ENCODE assay signal across 22 mouse cellular contexts in genomic region chr4:62809048-62809447, GRCm38 (mm10).
A peak's percentile ranks its signal among the peaks of the same experiment; 100 is the strongest.
DNase-seq lines count a peak whose midpoint lies in the region; ATAC-seq lines count a peak whose summit lies in the region.
"Had no signal": no experiment of that assay in that cellular context is flagged by ENCODE, and none has a peak within 500 bp of the region (broad histone marks: within the 10 kb centered on the region; RNA-seq: fewer than 3 reads in every experiment).

No protein-coding gene starts in this region.

- no peak overlapping the region for H3K4me3 ChIP-seq in heart, embryonic 12.5 days
- no peak overlapping the region for H3K4me3 ChIP-seq in heart, embryonic 10.5 days
- H3K4me3 ChIP-seq: forebrain, embryonic 10.5 days; forebrain, embryonic 13.5 days; heart, embryonic 13.5 days had no signal

- peaks cover 19% of the 10 kb centered on the region for H3K4me1 ChIP-seq in heart, embryonic 12.5 days (replicated peaks)
- peaks cover 11% of the 10 kb centered on the region for H3K4me1 ChIP-seq in heart, embryonic 10.5 days
- H3K4me1 ChIP-seq: forebrain, embryonic 10.5 days; forebrain, embryonic 13.5 days had no signal

- no peak overlapping the region for H3K9ac ChIP-seq in heart, embryonic 12.5 days
- H3K9ac ChIP-seq: forebrain, embryonic 13.5 days; heart, embryonic 13.5 days; hindbrain, embryonic 14.5 days had no signal

- H3K27me3 ChIP-seq in heart, embryonic 12.5 days (replicated peaks): no peaks in the 10 kb centered on the region
- no peaks in the 10 kb centered on the region for H3K27me3 ChIP-seq in heart, embryonic 10.5 days (ENCODE audit: insufficient read depth, poor library complexity, severe bottlenecking)
- H3K27me3 ChIP-seq: forebrain, embryonic 13.5 days; heart, embryonic 13.5 days had no signal

- no peak overlapping the region for H3K27ac ChIP-seq in heart, embryonic 12.5 days (ENCODE audit: poor library complexity, severe bottlenecking)
- H3K27ac ChIP-seq in heart, embryonic 10.5 days: no peak overlapping the region
- H3K27ac ChIP-seq: forebrain, embryonic 10.5 days; forebrain, embryonic 13.5 days; heart, embryonic 13.5 days; hindbrain, embryonic 14.5 days had no signal

- no peak for ATAC-seq in heart, embryonic 12.5 days (ENCODE audit: insufficient number of reproducible peaks, low FRiP score)
- ATAC-seq: forebrain, embryonic 13.5 days; forebrain, embryonic 16.5 days; intestine, postnatal 0 days had no signal

- WGBS in heart, embryonic 12.5 days: 57% methylated on average over 4 of the region's 4 CpGs
- 74% methylated on average over 4 of the region's 4 CpGs for WGBS in heart, embryonic 10.5 days

- peak; percentile 56 for DNase-seq in heart, adult 11 months
- peak; percentile 30 for DNase-seq in heart, embryonic 10.5 days (ENCODE audit: low spot score)
- no peak for DNase-seq in heart, postnatal 25 days (ENCODE audit: low spot score)
- peak; percentile 3 for DNase-seq in testis, postnatal 10 days (ENCODE audit: low spot score)
- DNase-seq in testis, postnatal 14 days (ENCODE audit: low spot score): no peak
- peak; percentile 29 for DNase-seq in Muller cell, postnatal 12 days (ENCODE audit: inconsistent ontology term)
- DNase-seq in cerebellum, adult 11 months: no peak
- DNase-seq: adrenal gland, adult 2 months; adrenal gland, postnatal 14 days; cerebellum, adult 18-20 months; cerebellum, adult 9-10 months; cerebellum, postnatal 14 days; gastrocnemius, postnatal 10 days; gastrocnemius, postnatal 36 days; kidney, adult 2 months had no signal

- intact Hi-C loops in heart, postnatal 25 days (cut with DNase I): no loop called here

- H3K9me3 ChIP-seq in heart, embryonic 12.5 days (replicated peaks): no peaks in the 10 kb centered on the region
- H3K9me3 ChIP-seq in heart, embryonic 10.5 days: no peaks in the 10 kb centered on the region
- H3K9me3 ChIP-seq: forebrain, embryonic 10.5 days; forebrain, embryonic 13.5 days; heart, embryonic 13.5 days had no signal

- no peaks in the 10 kb centered on the region for H3K36me3 ChIP-seq in heart, embryonic 12.5 days
- H3K36me3 ChIP-seq in heart, embryonic 10.5 days: no peaks in the 10 kb centered on the region
- H3K36me3 ChIP-seq: forebrain, embryonic 10.5 days; heart, embryonic 13.5 days had no signal

- no peak overlapping the region for H3K4me2 ChIP-seq in heart, embryonic 12.5 days
- H3K4me2 ChIP-seq: forebrain, embryonic 13.5 days; heart, embryonic 13.5 days; hindbrain, embryonic 14.5 days had no signal

Comparison
In these comparisons a context has a peak if more than half of its experiments do, and no peak if none do; other contexts are left out.
1. DNase-seq: peak in heart, adult 11 months (single experiment), heart, embryonic 10.5 days (single experiment), testis, postnatal 10 days (single experiment) and Muller cell, postnatal 12 days (single experiment); none in heart, postnatal 25 days (single experiment), testis, postnatal 14 days (single experiment) and cerebellum, adult 11 months (single experiment).